9 mouse cellular contexts compared by ENCODE assay signal in the genomic region with DNA sequence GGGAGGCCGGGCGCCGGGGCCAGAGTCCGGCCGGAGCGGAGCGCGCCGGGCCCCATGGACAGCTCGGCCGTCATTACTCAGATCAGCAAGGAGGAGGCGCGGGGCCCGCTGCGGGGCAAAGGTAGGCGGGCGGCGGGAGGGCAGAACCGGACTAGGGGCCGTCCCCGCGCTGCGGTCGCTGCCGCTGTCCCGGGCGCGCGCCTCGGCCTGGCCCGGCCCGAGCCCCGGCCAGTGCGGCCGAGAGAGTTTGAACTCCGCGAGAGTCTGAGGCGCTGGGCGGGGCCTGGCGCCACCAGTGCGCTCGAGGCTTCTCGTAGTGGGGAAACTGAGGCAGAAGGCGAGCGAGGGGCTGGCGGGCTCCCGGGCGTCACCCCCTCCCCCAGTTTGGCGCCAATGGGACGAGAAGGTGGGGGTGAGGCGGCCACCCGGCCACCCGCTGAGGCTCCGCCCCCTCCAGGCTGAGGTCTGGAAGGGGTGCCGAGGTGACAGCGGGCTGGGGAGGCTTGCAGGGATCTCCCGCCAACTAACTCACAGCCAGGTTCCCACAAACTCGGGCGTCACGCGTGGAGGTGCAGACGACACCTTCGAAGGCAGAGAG. TPM values are rescaled to one million over a fixed set of nuclear protein-coding genes. Genes with fewer than 3 reads are reported as not detected.
DNase-seq lines count a peak whose midpoint lies in the region; ATAC-seq lines count a peak whose summit lies in the region.
"Had no signal": no experiment of that assay in that cellular context is flagged by ENCODE, and none has a peak within 500 bp of the region (broad histone marks: within the 10 kb centered on the region; RNA-seq: fewer than 3 reads in every experiment).

No protein-coding gene starts in this region.

- no peaks in the 10 kb centered on the region for H3K27me3 ChIP-seq in embryonic facial prominence, embryonic 13.5 days
- no peaks in the 10 kb centered on the region for H3K27me3 ChIP-seq in heart, embryonic 12.5 days (replicated peaks)
- no peaks in the 10 kb centered on the region for H3K27me3 ChIP-seq in kidney, embryonic 16.5 days (ENCODE audit: insufficient read depth, low read length)

- peak overlapping the region; percentile 98 for H3K27ac ChIP-seq in embryonic facial prominence, embryonic 13.5 days
- H3K27ac ChIP-seq in heart, embryonic 12.5 days (ENCODE audit: poor library complexity, severe bottlenecking), result peak overlapping the region; percentile 100
- peak overlapping the region; percentile 99 for H3K27ac ChIP-seq in kidney, embryonic 16.5 days (ENCODE audit: low read length)

- H3K9me3 ChIP-seq in embryonic facial prominence, embryonic 13.5 days, result no peaks in the 10 kb centered on the region
- H3K9me3 ChIP-seq in heart, embryonic 12.5 days (replicated peaks), result no peaks in the 10 kb centered on the region
- H3K9me3 ChIP-seq in kidney, embryonic 16.5 days (ENCODE audit: low read length), result no peaks in the 10 kb centered on the region

- ATAC-seq in CD4-positive, CD25-positive, alpha-beta regulatory T cell, adult 4 months, result peak; percentile 11
- ATAC-seq in embryonic facial prominence, embryonic 13.5 days (ENCODE audit: insufficient number of reproducible peaks, insufficient read depth, low FRiP score, low TSS enrichment, low read depth), result 0 out of 2 replicates have a peak, but pooled peaks have one; percentile 5
- peak; percentile 63 for ATAC-seq in heart, embryonic 12.5 days (ENCODE audit: insufficient number of reproducible peaks, low FRiP score)
- ATAC-seq in kidney, embryonic 16.5 days (ENCODE audit: low FRiP score, low TSS enrichment), result peak; percentile 34

- peak overlapping the region; percentile 91 for H3K4me3 ChIP-seq in embryonic facial prominence, embryonic 13.5 days
- peak overlapping the region; percentile 98 for H3K4me3 ChIP-seq in heart, embryonic 12.5 days
- H3K4me3 ChIP-seq in kidney, embryonic 16.5 days (ENCODE audit: low read length), result peak overlapping the region; percentile 93

- peak overlapping the region; percentile 99 for H3K9ac ChIP-seq in embryonic facial prominence, embryonic 13.5 days
- peak overlapping the region; percentile 100 for H3K9ac ChIP-seq in heart, embryonic 12.5 days
- peak overlapping the region; percentile 100 for H3K9ac ChIP-seq in kidney, embryonic 16.5 days (replicated peaks; ENCODE audit: low read length)

- peak overlapping the region; percentile 94 for H3K4me2 ChIP-seq in embryonic facial prominence, embryonic 13.5 days
- peak overlapping the region; percentile 99 for H3K4me2 ChIP-seq in heart, embryonic 12.5 days
- peak overlapping the region; percentile 98 for H3K4me2 ChIP-seq in kidney, embryonic 16.5 days (replicated peaks; ENCODE audit: low read depth, low read length)

- WGBS in embryonic facial prominence, embryonic 13.5 days, result under 1% methylated on average over 55 of the region's 63 CpGs
- under 1% methylated on average over 53 of the region's 63 CpGs for WGBS in heart, embryonic 12.5 days
- 0% methylated on average over 45 of the region's 63 CpGs for WGBS in kidney, embryonic 16.5 days

- peaks cover 23% of the 10 kb centered on the region for H3K36me3 ChIP-seq in embryonic facial prominence, embryonic 13.5 days
- H3K36me3 ChIP-seq in heart, embryonic 12.5 days, result peaks cover 26% of the 10 kb centered on the region
- H3K36me3 ChIP-seq in kidney, embryonic 16.5 days (ENCODE audit: insufficient read depth, low read length), result peaks cover 22% of the 10 kb centered on the region

- H3K4me1 ChIP-seq in embryonic facial prominence, embryonic 13.5 days, result peaks cover 58% of the 10 kb centered on the region
- peaks cover 54% of the 10 kb centered on the region for H3K4me1 ChIP-seq in heart, embryonic 12.5 days (replicated peaks)
- H3K4me1 ChIP-seq in kidney, embryonic 16.5 days (ENCODE audit: insufficient read depth, low read length), result peaks cover 47% of the 10 kb centered on the region

- peak; percentile 89 for DNase-seq in adrenal gland, postnatal 10 days
- peak; percentile 80 for DNase-seq in lung, postnatal 14 days
- peak; percentile 64 for DNase-seq in retina, embryonic 14.5 days (ENCODE audit: low spot score)
- DNase-seq in urinary bladder, adult 2 months (ENCODE audit: low spot score), result peak; percentile 81

RNA-seq across cellular contexts. Expression of a gene that starts 0.6 kb away (rescaled TPM):
- polyA plus RNA-seq in CD4-positive, CD25-positive, alpha-beta regulatory T cell, adult 4 months (2017; shearing (Covaris generic)), result 10 to 100 TPM; 39.8 to 48.3 TPM
- total RNA-seq in adrenal gland, postnatal 10 days (2021), result 100 to 1,000 TPM; 132 to 142 TPM
- 91.0 and 92.3 TPM in 2 replicates for polyA plus RNA-seq in embryonic facial prominence, embryonic 13.5 days (2015; fragmentation: Nextera tagmentation; extraction: Ambion mirVana)
- 54.5 and 55.9 TPM in 2 replicates for polyA plus RNA-seq in heart, embryonic 12.5 days (2016; fragmentation: Nextera tagmentation; extraction: Ambion mirVana)
- 91.1 and 94.0 TPM in 2 replicates for polyA plus RNA-seq in kidney, embryonic 16.5 days (2015; fragmentation: Nextera tagmentation; extraction: Ambion mirVana)
- polyA plus RNA-seq in urinary bladder, adult 2 months (2012; rRNA removed), result 93.7 and 117 TPM in 2 replicates

RNA-seq across cellular contexts. Expression of a gene that starts 16.9 kb away (rescaled TPM):
- 1 to 10 TPM in 1 of 2 experiments, under 1 TPM in 1; 0.78 to 4.0 TPM for polyA plus RNA-seq in CD4-positive, CD25-positive, alpha-beta regulatory T cell, adult 4 months (2017; shearing (Covaris generic))
- 1 to 10 TPM; 8.2 to 8.9 TPM for total RNA-seq in adrenal gland, postnatal 10 days (2021)
- polyA plus RNA-seq in embryonic facial prominence, embryonic 13.5 days (2015; fragmentation: Nextera tagmentation; extraction: Ambion mirVana), result 1.8 and 2.8 TPM in 2 replicates
- polyA plus RNA-seq in heart, embryonic 12.5 days (2016; fragmentation: Nextera tagmentation; extraction: Ambion mirVana), result 1.3 and 1.5 TPM in 2 replicates
- polyA plus RNA-seq in kidney, embryonic 16.5 days (2015; fragmentation: Nextera tagmentation; extraction: Ambion mirVana), result 4.5 and 5.4 TPM in 2 replicates
- 13.2 and 16.5 TPM in 2 replicates for polyA plus RNA-seq in urinary bladder, adult 2 months (2012; rRNA removed)
- total RNA-seq: hematopoietic stem cell, adult 5-6 weeks had no signal

RNA-seq across cellular contexts. Expression of a gene that starts 17.2 kb away (rescaled TPM):
- under 1 TPM; 0.23 to 0.33 TPM for polyA plus RNA-seq in CD4-positive, CD25-positive, alpha-beta regulatory T cell, adult 4 months (2017; shearing (Covaris generic))
- 1 to 10 TPM; 2.6 to 2.9 TPM for total RNA-seq in adrenal gland, postnatal 10 days (2021)
- 0.20 and 2.0 TPM in 2 replicates for polyA plus RNA-seq in embryonic facial prominence, embryonic 13.5 days (2015; fragmentation: Nextera tagmentation; extraction: Ambion mirVana)
- 0.27 and 0.28 TPM in 2 replicates for polyA plus RNA-seq in heart, embryonic 12.5 days (2016; fragmentation: Nextera tagmentation; extraction: Ambion mirVana)
- polyA plus RNA-seq in kidney, embryonic 16.5 days (2015; fragmentation: Nextera tagmentation; extraction: Ambion mirVana), result 17.5 and 18.0 TPM in 2 replicates
- 0.07 and 0.10 TPM in 2 replicates for polyA plus RNA-seq in urinary bladder, adult 2 months (2012; rRNA removed)

RNA-seq across cellular contexts. Expression of a gene that starts 30.0 kb away (rescaled TPM):
- under 1 TPM in 1 of 2 experiments, not detected in 1; 0.29 TPM for polyA plus RNA-seq in CD4-positive, CD25-positive, alpha-beta regulatory T cell, adult 4 months (2017; shearing (Covaris generic))
- total RNA-seq in adrenal gland, postnatal 10 days (2021), result under 1 TPM; 0.33 to 0.45 TPM
- 0.63 and 0.77 TPM in 2 replicates for polyA plus RNA-seq in embryonic facial prominence, embryonic 13.5 days (2015; fragmentation: Nextera tagmentation; extraction: Ambion mirVana)
- polyA plus RNA-seq in heart, embryonic 12.5 days (2016; fragmentation: Nextera tagmentation; extraction: Ambion mirVana), result 0.46 TPM in 2 replicates
- polyA plus RNA-seq in kidney, embryonic 16.5 days (2015; fragmentation: Nextera tagmentation; extraction: Ambion mirVana), result 0.50 and 0.53 TPM in 2 replicates
- polyA plus RNA-seq in urinary bladder, adult 2 months (2012; rRNA removed), result 2.7 and 2.9 TPM in 2 replicates

Comparison
In these comparisons a context has a peak if more than half of its experiments do, and no peak if none do; other contexts are left out.
1. Peak in every context shown above with its lines: DNase-seq, ATAC-seq, H3K4me3 ChIP-seq and H3K27ac ChIP-seq.
2. ATAC-seq: peak in every context shown above with its lines; median percentile 63 in heart, embryonic 12.5 days; 34 in kidney, embryonic 16.5 days; 11 in CD4-positive, CD25-positive, alpha-beta regulatory T cell, adult 4 months; 5 in embryonic facial prominence, embryonic 13.5 days.